Mouse (Mus musculus) heart, embryonic 16.5 days (tissue): ENCODE measurements around the gene Sac3d1. TPM values are rescaled to one million over a fixed set of nuclear protein-coding genes. Genes with fewer than 3 reads are reported as not detected.

ENCODE experiments used
- ATAC-seq: fragments of 200-750 bp; cut with Nextera tagmentation; replicated peaks from 2 replicates; pipeline ENCODE4 v1.8.0; 2017; ENCODE audit warnings: moderate number of reproducible peaks; ENCODE audit not compliant: insufficient read depth, low FRiP score; ENCODE audit errors: extremely low read depth
- H3K27ac ChIP-seq: fragments of 300-500 bp; sonication (generic); 2 replicates; pipeline ENCODE4 v1.5.1; 2014; ENCODE audit warnings: mild to moderate bottlenecking, low read length, control low read depth, moderate library complexity
- H3K27me3 ChIP-seq: fragments of 300-500 bp; sonication (generic); 2 replicates; pipeline ENCODE4 v1.6.1; 2014; ENCODE audit warnings: low read length, mixed read lengths; ENCODE audit not compliant: control insufficient read depth, insufficient read depth
- H3K36me3 ChIP-seq: fragments of 300-500 bp; sonication (generic); 2 replicates; pipeline ENCODE4 v1.6.1; 2014; ENCODE audit not compliant: control insufficient read depth, insufficient read depth
- H3K4me1 ChIP-seq: fragments of 300-500 bp; sonication (generic); 2 replicates; pipeline ENCODE4 v1.6.1; 2014; ENCODE audit warnings: low read length, mixed read lengths; ENCODE audit not compliant: control insufficient read depth, insufficient read depth
- H3K4me2 ChIP-seq: fragments of 300-500 bp; sonication (generic); 2 replicates; pipeline ENCODE4 v1.6.1; 2014; ENCODE audit warnings: low read depth, mild to moderate bottlenecking, control low read depth, low read length
- H3K4me3 ChIP-seq: fragments of 300-500 bp; sonication (generic); 2 replicates; pipeline ENCODE4 v1.5.1; 2014; ENCODE audit warnings: mild to moderate bottlenecking, control low read depth, low read length
- H3K9ac ChIP-seq: fragments of 300-500 bp; sonication (generic); 2 replicates; pipeline ENCODE4 v1.6.1; 2014; ENCODE audit warnings: low read length, control low read depth
- H3K9me3 ChIP-seq: fragments of 300-500 bp; sonication (generic); replicated peaks from 2 replicates; pipeline ENCODE4 v1.6.1; 2016; ENCODE audit warnings: low read length; ENCODE audit not compliant: control insufficient read depth
- WGBS: fragments of 180-500 bp; shearing (Covaris S2); extraction: QIAGEN DNeasy Blood & Tissue Kit; methylation state at CpG from one replicate; pipeline ENCODE4 v1.1.7; 2014; 5-methylcytosine and 5-hydroxymethylcytosine counted together
- polyA plus RNA-seq: library from polyadenylated mRNA; unstranded; fragments of >200 nt; fragmentation: Nextera tagmentation; extraction: Ambion mirVana; gene quantifications from 2 replicates; pipeline ENCODE4 v1.2.1, GENCODE M21; 2015

The Sac3d1 gene
- polyA plus RNA-seq, 1 experiment from 2014 or later: 33.9 TPM

- Histone ChIP-seq H3K4me3 (no peak overlapping the region), H3K27ac (no peak overlapping the region), H3K4me1 (peaks cover 14% of the 10 kb centered on the region), H3K9me3 (no peaks in the 10 kb centered on the region), H3K9ac (no peak overlapping the region), H3K36me3 (peaks cover 25% of the 10 kb centered on the region), H3K4me2 (no peak overlapping the region), H3K27me3 (no peaks in the 10 kb centered on the region)
- ATAC-seq: no peak
- 74% methylated on average over 4 of the region's 4 CpGs for WGBS
Observed at GRCm38 (mm10) chr19:6068951-6069350, 49.5 kb downstream of the Sac3d1 start.

- Histone ChIP-seq H3K4me2 (peak within 1 kb of the TSS; percentile 95), H3K27ac (peak within 1 kb of the TSS; percentile 38), H3K4me3 (peak within 1 kb of the TSS; percentile 54), H3K9me3 (no peaks in the 10 kb centered on the region), H3K4me1 (peaks cover 16% of the 10 kb centered on the region), H3K9ac (peak within 1 kb of the TSS; percentile 73), H3K36me3 (peaks cover 24% of the 10 kb centered on the region), H3K27me3 (no peaks in the 10 kb centered on the region)
- WGBS: 9% methylated on average over 33 of the region's 33 CpGs
- peak; percentile 92 for ATAC-seq
Observed at GRCm38 (mm10) chr19:6067724-6068415, 50.6 kb downstream of the Sac3d1 start, which contains the start of gene Tm7sf2. Gene Tm7sf2, minus strand, starts transcription at chr19:6068373.

GRCm38 (mm10) chr19:6067011-6067723, 51.3 kb downstream of the Sac3d1 start:
- Histone ChIP-seq H3K4me2 (peak overlapping the region; percentile 95), H3K9ac (peak overlapping the region; percentile 73), H3K27me3 (no peaks in the 10 kb centered on the region), H3K4me1 (peaks cover 23% of the 10 kb centered on the region), H3K4me3 (peak overlapping the region; percentile 54), H3K9me3 (no peaks in the 10 kb centered on the region), H3K27ac (peak overlapping the region; percentile 21), H3K36me3 (peaks cover 21% of the 10 kb centered on the region)
- peak; percentile 33 for ATAC-seq
- under 1% methylated on average over 30 of the region's 30 CpGs for WGBS

GRCm38 (mm10) chr19:6066571-6066970, 51.9 kb downstream of the Sac3d1 start:
- Histone ChIP-seq H3K4me2 (peak overlapping the region; percentile 95), H3K4me3 (peak overlapping the region; percentile 54), H3K9me3 (no peaks in the 10 kb centered on the region), H3K27ac (no peak overlapping the region), H3K36me3 (peaks cover 21% of the 10 kb centered on the region), H3K9ac (peak overlapping the region; percentile 73), H3K27me3 (no peaks in the 10 kb centered on the region), H3K4me1 (peaks cover 25% of the 10 kb centered on the region)
- 24% methylated on average over 5 of the region's 5 CpGs for WGBS
- ATAC-seq: no peak

Other genes starting within 250 kb of the Sac3d1 start
- gene Frmd8, start 243.4 kb downstream of the Sac3d1 start, polyA plus RNA-seq: 33.6 and 34.8 TPM in 2 replicates
- 4.6 and 5.0 TPM in 2 replicates for gene Slc25a45, start 240.8 kb downstream of the Sac3d1 start, polyA plus RNA-seq
- gene Tigd3, start 224.5 kb downstream of the Sac3d1 start, polyA plus RNA-seq: 1.5 and 1.6 TPM in 2 replicates
- gene Dpf2, start 205.6 kb downstream of the Sac3d1 start, polyA plus RNA-seq: 97.5 and 103 TPM in 2 replicates
- gene Cdc42ep2, start 193.8 kb downstream of the Sac3d1 start, polyA plus RNA-seq: 12.4 and 12.6 TPM in 2 replicates
- 48.3 and 55.2 TPM in 2 replicates for gene Pola2, start 154.4 kb downstream of the Sac3d1 start, polyA plus RNA-seq
- gene Slc22a20, start 132.5 kb downstream of the Sac3d1 start, polyA plus RNA-seq: 0.07 TPM in 1 of 2 replicates, not detected in the other
- 9.5 and 10.0 TPM in 2 replicates for gene Capn1, start 102.8 kb downstream of the Sac3d1 start, polyA plus RNA-seq
- 15.8 and 18.6 TPM in 2 replicates for gene Syvn1, start 72.1 kb downstream of the Sac3d1 start, polyA plus RNA-seq
- gene Mrpl49, start 60.9 kb downstream of the Sac3d1 start, polyA plus RNA-seq: 60.4 and 67.4 TPM in 2 replicates
- 354 and 453 TPM in 2 replicates for gene Fau, start 60.8 kb downstream of the Sac3d1 start, polyA plus RNA-seq
- gene Znhit2, start 57.5 kb downstream of the Sac3d1 start, polyA plus RNA-seq: 21.8 and 24.7 TPM in 2 replicates
- 6.6 and 8.7 TPM in 2 replicates for gene Tm7sf2, start 50.3 kb downstream of the Sac3d1 start, polyA plus RNA-seq
- gene Vps51, start 41.4 kb downstream of the Sac3d1 start, polyA plus RNA-seq: 49.0 and 50.7 TPM in 2 replicates
- gene Tmem262, start 38.6 kb downstream of the Sac3d1 start, polyA plus RNA-seq: not detected in 2 replicates
- gene Gm28374, start 36.4 kb downstream of the Sac3d1 start, polyA plus RNA-seq: 0.56 and 1.3 TPM in 2 replicates
- 46.1 and 48.1 TPM in 2 replicates for gene Zfpl1, start 33.7 kb downstream of the Sac3d1 start, polyA plus RNA-seq
- gene Cdca5, start 33.7 kb downstream of the Sac3d1 start, polyA plus RNA-seq: 26.9 and 28.1 TPM in 2 replicates
- gene AC131692.1, start 24.2 kb downstream of the Sac3d1 start, polyA plus RNA-seq: 0.30 and 0.49 TPM in 2 replicates
- gene Naaladl1, start 12.9 kb downstream of the Sac3d1 start, polyA plus RNA-seq: 0.27 and 3.9 TPM in 2 replicates
- 20.5 and 25.1 TPM in 2 replicates for gene Snx15, start 9.7 kb upstream of the Sac3d1 start, polyA plus RNA-seq
- gene Batf2, start 22.3 kb upstream of the Sac3d1 start, polyA plus RNA-seq: 0.11 TPM in 1 of 2 replicates, not detected in the other
- 77.2 and 84.5 TPM in 2 replicates for gene Arl2, start 22.9 kb upstream of the Sac3d1 start, polyA plus RNA-seq
- not detected in 2 replicates for gene Majin, start 65.7 kb upstream of the Sac3d1 start, polyA plus RNA-seq
- 0.25 TPM in 1 of 2 replicates, not detected in the other for gene Gpha2, start 107.7 kb upstream of the Sac3d1 start, polyA plus RNA-seq
- 22.6 and 23.4 TPM in 2 replicates for gene Ppp2r5b, start 117.2 kb upstream of the Sac3d1 start, polyA plus RNA-seq
- gene Atg2a, start 123.0 kb upstream of the Sac3d1 start, polyA plus RNA-seq: 8.0 and 8.9 TPM in 2 replicates
- gene Ehd1, start 158.1 kb upstream of the Sac3d1 start, polyA plus RNA-seq: 63.7 and 73.2 TPM in 2 replicates
- gene Cdc42bpg, start 187.8 kb upstream of the Sac3d1 start, polyA plus RNA-seq: 0.64 and 0.67 TPM in 2 replicates
- 45.8 and 47.8 TPM in 2 replicates for gene Men1, start 216.3 kb upstream of the Sac3d1 start, polyA plus RNA-seq
- 17.2 and 18.5 TPM in 2 replicates for gene Map4k2, start 222.5 kb upstream of the Sac3d1 start, polyA plus RNA-seq
- 80.2 and 86.7 TPM in 2 replicates for gene Sf1, start 245.0 kb upstream of the Sac3d1 start, polyA plus RNA-seq